Mouse (Mus musculus) kidney, postnatal 0 days (tissue): Measurements from ENCODE around the gene Mettl22. TPM values are rescaled to one million over a fixed set of nuclear protein-coding genes. Genes with fewer than 3 reads are reported as not detected.

ENCODE experiments used
- ATAC-seq: fragments of 200-750 bp; cut with Nextera tagmentation; replicated peaks from 2 replicates; pipeline ENCODE4 v1.8.0; 2017; ENCODE audit warnings: low read depth, moderate number of reproducible peaks, moderate TSS enrichment, moderate library complexity; ENCODE audit not compliant: low FRiP score
- DNase-seq: peaks from one replicate; pipeline ENCODE4 v3.0.0-alpha.2; 2016; ENCODE audit warnings: low spot score
- H3K27ac ChIP-seq: fragments of 300-500 bp; sonication (generic); 2 replicates; pipeline ENCODE4 v1.5.1; 2014; ENCODE audit warnings: mild to moderate bottlenecking
- H3K27me3 ChIP-seq: fragments of 300-500 bp; sonication (generic); 2 replicates; pipeline ENCODE4 v1.6.1; 2014; ENCODE audit warnings: low read length, mixed read lengths; ENCODE audit not compliant: insufficient read depth
- H3K36me3 ChIP-seq: fragments of 300-500 bp; sonication (generic); 2 replicates; pipeline ENCODE4 v1.6.1; 2014; ENCODE audit warnings: low read length, mixed read lengths; ENCODE audit not compliant: insufficient read depth
- H3K4me1 ChIP-seq: fragments of 300-500 bp; sonication (generic); replicated peaks from 2 replicates; pipeline ENCODE4 v1.6.1; 2014; ENCODE audit warnings: antibody characterized with exemption, low read length, mixed read lengths; ENCODE audit not compliant: insufficient read depth
- H3K4me2 ChIP-seq: fragments of 300-500 bp; sonication (generic); 2 replicates; pipeline ENCODE4 v1.6.1; 2014; ENCODE audit warnings: mild to moderate bottlenecking, low read length, moderate library complexity, mixed read lengths
- H3K4me3 ChIP-seq: fragments of 300-500 bp; sonication (generic); replicated peaks from 2 replicates; pipeline ENCODE4 v1.5.1; 2014; ENCODE audit warnings: low read depth, low read length
- H3K9ac ChIP-seq: fragments of 300-500 bp; sonication (generic); 2 replicates; pipeline ENCODE4 v1.6.1; 2014; ENCODE audit warnings: low read depth, low read length
- H3K9me3 ChIP-seq: fragments of 300-500 bp; sonication (generic); replicated peaks from 2 replicates; pipeline ENCODE4 v1.6.1; 2016; ENCODE audit warnings: low read length, inconsistent platforms, mixed read lengths
- CTCF ChIP-seq: IDR thresholded peaks from 2 replicates; pipeline ENCODE4 v1.5.1; 2016; ENCODE audit warnings: antibody characterized with exemption, low read depth, mild to moderate bottlenecking, moderate library complexity
- WGBS: fragments of 180-500 bp; shearing (Covaris S2); extraction: QIAGEN DNeasy Blood & Tissue Kit; methylation state at CpG from one replicate; pipeline ENCODE4 v1.1.7; 2014; 5-methylcytosine and 5-hydroxymethylcytosine counted together
- polyA plus RNA-seq: library from polyadenylated mRNA; unstranded; fragments of >200 nt; fragmentation: Nextera tagmentation; extraction: Ambion mirVana; gene quantifications from 2 replicates; pipeline ENCODE4 v1.2.1, GENCODE M21; 2015

Mettl22 gene
- polyA plus RNA-seq, 1 experiment from 2014 or later, result 15.2 TPM

DNA sequence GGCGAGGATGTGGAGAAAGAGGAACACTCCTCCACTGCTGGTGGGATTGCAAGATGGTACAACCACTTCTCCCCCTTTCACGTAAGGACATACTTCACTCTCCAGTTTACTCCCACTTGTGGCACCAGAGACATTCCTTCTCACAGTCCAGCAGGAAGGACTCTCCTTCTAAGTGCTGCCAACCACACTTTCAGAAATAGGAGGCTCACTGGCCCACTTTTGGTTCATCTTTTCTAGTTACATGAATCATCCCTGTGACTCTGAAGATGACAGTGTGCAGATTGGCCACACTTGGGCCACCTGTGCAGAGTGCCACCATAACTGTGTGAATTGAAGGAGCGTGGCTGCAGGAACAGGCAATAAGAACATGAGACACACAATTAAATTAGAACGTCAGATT lies 41.1 kb upstream of the Mettl22 start:
- WGBS, result 75% methylated on average over 4 of the region's 4 CpGs
- no peak overlapping the region for H3K27ac ChIP-seq
- H3K4me3 ChIP-seq, result no peak overlapping the region
- H3K36me3 ChIP-seq, result no peaks in the 10 kb centered on the region
- H3K9ac ChIP-seq, result no peak overlapping the region
- DNase-seq (no peak), ATAC-seq (no peak)
- H3K4me2 ChIP-seq, result no peak overlapping the region
- no peaks in the 10 kb centered on the region for H3K9me3 ChIP-seq
- H3K27me3 ChIP-seq, result peaks cover 8% of the 10 kb centered on the region
- H3K4me1 ChIP-seq, result no peaks in the 10 kb centered on the region
- no peak for TF ChIP-seq CTCF

DNA sequence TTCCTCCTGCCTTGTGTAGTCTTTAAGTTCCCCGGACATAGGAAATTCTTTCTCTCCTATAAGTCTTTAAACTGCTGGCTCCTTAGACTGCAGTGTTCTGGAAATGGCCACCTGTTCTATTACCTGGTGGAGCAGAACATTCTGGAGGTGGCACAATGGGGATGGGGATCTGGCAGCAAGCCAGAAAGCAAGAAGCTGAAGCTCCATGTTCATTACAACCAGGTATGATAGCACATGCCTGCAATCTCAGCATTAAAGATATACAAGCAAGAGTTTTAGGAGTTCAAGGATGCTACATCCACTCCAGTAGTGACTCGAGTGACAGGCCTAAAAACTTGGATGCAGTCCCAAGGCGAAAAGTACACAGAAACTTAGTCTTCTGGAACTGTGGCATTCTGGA lies 38.0 kb upstream of the Mettl22 start:
- TF ChIP-seq CTCF, result no peak
- no peak for ATAC-seq
- Histone ChIP-seq H3K4me1 (no peaks in the 10 kb centered on the region), H3K4me3 (no peak overlapping the region), H3K27ac (no peak overlapping the region), H3K36me3 (no peaks in the 10 kb centered on the region), H3K27me3 (no peaks in the 10 kb centered on the region), H3K9ac (no peak overlapping the region), H3K9me3 (no peaks in the 10 kb centered on the region), H3K4me2 (no peak overlapping the region)
- WGBS, result 90% methylated on average over 3 of the region's 3 CpGs
- no peak for DNase-seq

DNA sequence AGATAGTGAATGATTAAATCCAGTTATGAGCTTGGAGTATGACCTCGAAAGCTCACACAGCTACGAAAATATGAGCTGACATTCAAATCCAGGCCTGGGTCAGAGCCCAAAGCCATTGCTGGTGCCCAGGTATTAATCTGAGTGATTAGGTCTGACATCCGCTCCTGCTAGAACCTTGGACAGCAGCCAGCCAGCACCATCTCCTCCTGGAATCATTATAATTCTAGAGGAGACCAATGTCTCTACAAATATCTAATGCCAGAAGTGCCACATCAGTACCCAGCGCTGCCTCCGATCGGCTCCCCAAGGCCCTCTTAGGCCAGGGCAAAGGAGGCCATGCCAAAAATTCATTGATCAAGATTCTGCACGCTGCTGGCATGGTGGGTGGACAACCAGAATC lies 25.7 kb upstream of the Mettl22 start:
- DNase-seq, result no peak

DNA sequence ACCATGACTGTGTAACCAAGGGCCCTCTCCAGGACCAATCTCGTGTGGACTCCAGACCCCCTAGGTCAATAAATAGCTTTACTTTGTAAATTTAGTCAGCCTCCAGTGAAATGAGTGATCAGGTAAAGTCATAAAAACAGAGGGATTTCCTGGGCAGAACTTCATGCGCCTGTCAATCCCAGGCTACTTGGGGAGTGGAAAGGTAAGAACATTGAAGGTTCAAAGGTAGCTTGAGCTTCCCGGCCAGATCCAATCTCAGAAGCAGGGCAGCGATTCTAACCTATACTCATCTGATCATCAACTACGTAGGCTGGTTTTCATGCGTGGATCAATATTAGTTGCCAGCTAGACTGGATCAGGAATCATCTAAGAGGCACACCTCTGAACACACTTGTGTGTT lies 24.3 kb upstream of the Mettl22 start:
- no peak overlapping the region for H3K27ac ChIP-seq
- ATAC-seq (no peak), DNase-seq (no peak)
- no peaks in the 10 kb centered on the region for H3K4me1 ChIP-seq
- no peaks in the 10 kb centered on the region for H3K9me3 ChIP-seq
- H3K9ac ChIP-seq, result no peak overlapping the region
- WGBS, result 87% methylated on average over 6 of the region's 6 CpGs
- H3K4me2 ChIP-seq, result no peak overlapping the region
- TF ChIP-seq CTCF, result no peak
- H3K36me3 ChIP-seq, result no peaks in the 10 kb centered on the region
- H3K27me3 ChIP-seq, result no peaks in the 10 kb centered on the region
- no peak overlapping the region for H3K4me3 ChIP-seq

More for the DNA sequence above, 25.7 kb upstream of the Mettl22 start:
- Histone ChIP-seq H3K9me3 (no peaks in the 10 kb centered on the region), H3K27me3 (no peaks in the 10 kb centered on the region), H3K9ac (no peak overlapping the region), H3K4me1 (no peaks in the 10 kb centered on the region), H3K4me2 (no peak overlapping the region), H3K27ac (no peak overlapping the region), H3K36me3 (no peaks in the 10 kb centered on the region), H3K4me3 (no peak overlapping the region)
- no peak for TF ChIP-seq CTCF
- WGBS, result 84% methylated on average over 7 of the region's 7 CpGs
- ATAC-seq, result no peak

DNA sequence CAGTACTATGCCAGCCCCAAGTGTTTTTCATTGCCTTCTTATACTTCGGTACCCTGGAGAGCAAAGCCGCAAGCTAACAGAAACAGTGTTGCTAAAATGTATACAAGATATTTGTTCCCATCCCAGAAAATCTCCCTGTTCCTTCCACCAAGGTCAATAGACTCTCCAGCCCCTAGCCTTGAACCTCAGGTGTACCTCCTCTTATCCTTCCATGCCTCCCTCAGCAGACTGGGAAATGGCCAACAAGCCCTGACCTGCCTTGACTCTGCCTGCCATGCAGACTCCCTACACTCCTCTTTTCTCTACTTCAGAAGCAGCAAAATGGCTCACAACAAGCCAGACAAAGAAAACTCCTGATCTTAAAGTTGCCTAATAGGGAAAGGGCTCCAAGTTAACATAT lies 17.3 kb upstream of the Mettl22 start:
- H3K4me1 ChIP-seq, result no peaks in the 10 kb centered on the region
- H3K4me3 ChIP-seq, result no peak overlapping the region
- H3K27ac ChIP-seq, result no peak overlapping the region
- no peaks in the 10 kb centered on the region for H3K9me3 ChIP-seq
- WGBS, result 93% methylated on average over 2 of the region's 2 CpGs
- H3K4me2 ChIP-seq, result no peak overlapping the region
- H3K9ac ChIP-seq, result no peak overlapping the region
- H3K36me3 ChIP-seq, result no peaks in the 10 kb centered on the region
- ATAC-seq (no peak), DNase-seq (no peak)
- H3K27me3 ChIP-seq, result no peaks in the 10 kb centered on the region
- TF ChIP-seq CTCF, result no peak

DNA sequence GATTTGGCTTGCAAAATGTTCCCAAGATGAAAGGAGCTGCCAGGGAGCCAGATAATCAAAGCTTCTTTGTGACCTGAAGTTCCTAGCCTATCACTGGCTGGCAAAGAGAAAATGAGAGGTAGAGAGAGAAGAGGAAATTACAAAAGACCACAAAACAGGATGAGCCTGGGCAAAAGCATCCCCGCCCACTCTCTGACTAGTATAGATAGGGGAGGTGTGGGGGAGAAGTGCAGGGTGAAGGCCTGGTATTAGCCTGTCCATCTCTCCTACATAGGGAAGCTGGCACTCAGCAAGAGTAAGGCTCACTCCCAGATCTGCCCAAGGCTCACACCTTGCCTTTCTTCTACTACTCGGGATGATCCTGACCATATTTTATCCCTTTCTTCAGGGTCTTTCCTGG lies 15.4 kb upstream of the Mettl22 start:
- H3K4me2 ChIP-seq, result no peak overlapping the region
- TF ChIP-seq CTCF, result no peak
- ATAC-seq (no peak), DNase-seq (no peak)
- H3K4me3 ChIP-seq, result no peak overlapping the region
- no peak overlapping the region for H3K27ac ChIP-seq
- WGBS, result 32% methylated on average over 2 of the region's 2 CpGs
- H3K36me3 ChIP-seq, result no peaks in the 10 kb centered on the region
- no peaks in the 10 kb centered on the region for H3K9me3 ChIP-seq
- no peaks in the 10 kb centered on the region for H3K4me1 ChIP-seq
- H3K9ac ChIP-seq, result no peak overlapping the region
- H3K27me3 ChIP-seq, result no peaks in the 10 kb centered on the region

DNA sequence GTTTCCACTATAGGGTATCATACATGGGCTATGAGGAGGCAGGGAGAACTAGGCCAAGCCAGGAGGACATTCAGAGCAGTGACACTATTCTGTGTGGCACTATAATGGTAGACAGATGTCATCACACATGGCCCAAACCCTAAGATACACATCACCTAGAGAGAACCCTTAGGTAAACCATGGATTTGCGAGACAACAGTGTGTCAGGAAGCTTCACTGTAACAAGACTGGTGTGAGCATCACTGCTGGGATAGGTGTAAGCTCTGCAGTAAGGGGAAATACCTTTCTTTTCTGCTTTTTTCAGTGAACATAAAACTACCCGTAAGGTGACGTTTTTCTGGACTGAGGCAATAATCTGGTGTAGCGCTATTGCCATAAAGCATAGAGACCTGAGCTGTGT lies 12.2 kb upstream of the Mettl22 start:
- no peaks in the 10 kb centered on the region for H3K36me3 ChIP-seq
- H3K4me3 ChIP-seq, result no peak overlapping the region
- DNase-seq (no peak), ATAC-seq (no peak)
- no peaks in the 10 kb centered on the region for H3K27me3 ChIP-seq
- no peaks in the 10 kb centered on the region for H3K4me1 ChIP-seq
- no peak overlapping the region for H3K4me2 ChIP-seq
- H3K27ac ChIP-seq, result no peak overlapping the region
- H3K9ac ChIP-seq, result no peak overlapping the region
- 88% methylated on average over 4 of the region's 4 CpGs for WGBS
- no peak for TF ChIP-seq CTCF
- no peaks in the 10 kb centered on the region for H3K9me3 ChIP-seq
